Mouse (Mus musculus): ENCODE measurements around the gene Slc1a3. TPM values are rescaled to one million over a fixed set of nuclear protein-coding genes. Genes with fewer than 3 reads are reported as not detected.
A peak's percentile ranks its signal among the peaks of the same experiment; 100 is the strongest.

Slc1a3 gene
- total RNA-seq (2017) = 0.18 TPM in 1 of 2 replicates, not detected in the other

GRCm38 (mm10) chr15:8710146-8711006, at the start of gene Slc1a3:
Gene Slc1a3, minus strand, starts transcription at chr15:8710764.
- ATAC-seq (replicated peaks; ENCODE audit: low read depth, poor library complexity, severe bottlenecking) = peak; percentile 84

GRCm38 (mm10) chr15:8759026-8759425, 48.5 kb upstream of the Slc1a3 start:
- no peak for ATAC-seq (replicated peaks; ENCODE audit: low read depth, poor library complexity, severe bottlenecking)

GRCm38 (mm10) chr15:8756441-8756840, 45.9 kb upstream of the Slc1a3 start:
- no peak for ATAC-seq (replicated peaks; ENCODE audit: low read depth, poor library complexity, severe bottlenecking)

GRCm38 (mm10) chr15:8749762-8750161, 39.2 kb upstream of the Slc1a3 start:
- no peak for ATAC-seq (replicated peaks; ENCODE audit: low read depth, poor library complexity, severe bottlenecking)

GRCm38 (mm10) chr15:8748771-8749170, 38.2 kb upstream of the Slc1a3 start:
- no peak for ATAC-seq (replicated peaks; ENCODE audit: low read depth, poor library complexity, severe bottlenecking)

- ATAC-seq (replicated peaks; ENCODE audit: low read depth, poor library complexity, severe bottlenecking) = no peak
Observed at GRCm38 (mm10) chr15:8741593-8741992, 31.0 kb upstream of the Slc1a3 start.

- ATAC-seq (replicated peaks; ENCODE audit: low read depth, poor library complexity, severe bottlenecking) = no peak
Observed at GRCm38 (mm10) chr15:8740724-8741123, 30.2 kb upstream of the Slc1a3 start.

- no peak for ATAC-seq (replicated peaks; ENCODE audit: low read depth, poor library complexity, severe bottlenecking)
Observed at GRCm38 (mm10) chr15:8738156-8738555, 27.6 kb upstream of the Slc1a3 start.

GRCm38 (mm10) chr15:8734363-8734739, 23.8 kb upstream of the Slc1a3 start:
- ATAC-seq (replicated peaks; ENCODE audit: low read depth, poor library complexity, severe bottlenecking) = no peak

GRCm38 (mm10) chr15:8733669-8734362, 23.3 kb upstream of the Slc1a3 start:
- no peak for ATAC-seq (replicated peaks; ENCODE audit: low read depth, poor library complexity, severe bottlenecking)

- ATAC-seq (replicated peaks; ENCODE audit: low read depth, poor library complexity, severe bottlenecking) = no peak
Observed at GRCm38 (mm10) chr15:8728861-8729260, 18.3 kb upstream of the Slc1a3 start.

GRCm38 (mm10) chr15:8722386-8723100, 12.0 kb upstream of the Slc1a3 start:
- ATAC-seq (replicated peaks; ENCODE audit: low read depth, poor library complexity, severe bottlenecking) = no peak

- no peak for ATAC-seq (replicated peaks; ENCODE audit: low read depth, poor library complexity, severe bottlenecking)
Observed at GRCm38 (mm10) chr15:8721746-8722145, 11.2 kb upstream of the Slc1a3 start.

- ATAC-seq (replicated peaks; ENCODE audit: low read depth, poor library complexity, severe bottlenecking) = no peak
Observed at GRCm38 (mm10) chr15:8721005-8721404, 10.4 kb upstream of the Slc1a3 start.

GRCm38 (mm10) chr15:8718496-8718895, 7.9 kb upstream of the Slc1a3 start:
- ATAC-seq (replicated peaks; ENCODE audit: low read depth, poor library complexity, severe bottlenecking) = no peak

GRCm38 (mm10) chr15:8717021-8717571, 6.5 kb upstream of the Slc1a3 start:
- ATAC-seq (replicated peaks; ENCODE audit: low read depth, poor library complexity, severe bottlenecking) = no peak

GRCm38 (mm10) chr15:8716330-8716964, 5.9 kb upstream of the Slc1a3 start:
- ATAC-seq (replicated peaks; ENCODE audit: low read depth, poor library complexity, severe bottlenecking) = 0 out of 2 replicates have a peak, but pooled peaks have one; percentile 42

- ATAC-seq (replicated peaks; ENCODE audit: low read depth, poor library complexity, severe bottlenecking) = no peak
Observed at GRCm38 (mm10) chr15:8715666-8716065, 5.1 kb upstream of the Slc1a3 start.

GRCm38 (mm10) chr15:8712433-8712984, 1.9 kb upstream of the Slc1a3 start:
- ATAC-seq (replicated peaks; ENCODE audit: low read depth, poor library complexity, severe bottlenecking) = no peak
